Mouse (Mus musculus) G1E (cell line): ENCODE data around the gene Lurap1l.

Experiments used
- CTCF ChIP-seq: IDR thresholded peaks from 2 replicates; pipeline ENCODE4 v1.5.1; 2012; ENCODE audit warnings: low read depth, low read length, inconsistent platforms, mixed read lengths
- GATA2 ChIP-seq: IDR thresholded peaks from 2 replicates; pipeline ENCODE4 v1.6.1; 2012; ENCODE audit warnings: low read depth, low read length, inconsistent platforms, borderline replicate concordance
- POLR2AphosphoS5 ChIP-seq: IDR thresholded peaks from 2 replicates; pipeline ENCODE4 v1.6.1; 2012; ENCODE audit warnings: low read depth, low read length, inconsistent platforms; ENCODE audit not compliant: insufficient replicate concordance
- TAL1 ChIP-seq: conservative IDR thresholded peaks from 2 replicates; pipeline ENCODE4 v1.6.1; 2012; ENCODE audit warnings: low read depth, low read length, inconsistent platforms, mixed read lengths

GRCm38 (mm10) chr4:80917812-80918211 lies 7.4 kb downstream of the Lurap1l start:
- TF ChIP-seq POLR2AphosphoS5 (no peak), CTCF (no peak), GATA2 (no peak), TAL1 (no peak)
